Mouse (Mus musculus) lung, postnatal 0 days (tissue): Measurements from ENCODE around the gene Herpud1. TPM values are rescaled to one million over a fixed set of nuclear protein-coding genes. Genes with fewer than 3 reads are reported as not detected.

ENCODE experiments used
- ATAC-seq: fragments of 200-750 bp; cut with Nextera tagmentation; 2 replicates; pipeline ENCODE4 v1.8.0; 2017; ENCODE audit warnings: moderate library complexity
- DNase-seq: peaks from one replicate; pipeline ENCODE4 v3.0.0-alpha.2; 2016; ENCODE audit warnings: low spot score
- H3K27ac ChIP-seq: fragments of 300-500 bp; sonication (generic); 2 replicates; pipeline ENCODE4 v1.5.1; 2014; ENCODE audit warnings: antibody characterized with exemption, mild to moderate bottlenecking, low read length, mixed read lengths
- H3K27me3 ChIP-seq: fragments of 300-500 bp; sonication (generic); replicated peaks from 2 replicates; pipeline ENCODE4 v1.6.1; 2014; ENCODE audit warnings: low read length, mixed read lengths; ENCODE audit not compliant: insufficient read depth
- H3K36me3 ChIP-seq: fragments of 300-500 bp; sonication (generic); 2 replicates; pipeline ENCODE4 v1.6.1; 2014; ENCODE audit warnings: low read length, mixed read lengths; ENCODE audit not compliant: insufficient read depth
- H3K4me1 ChIP-seq: fragments of 300-500 bp; sonication (generic); 2 replicates; pipeline ENCODE4 v1.6.1; 2014; ENCODE audit warnings: antibody characterized with exemption, low read depth, low read length, mixed read lengths; ENCODE audit not compliant: insufficient read depth
- H3K4me2 ChIP-seq: fragments of 300-500 bp; sonication (generic); replicated peaks from 2 replicates; pipeline ENCODE4 v1.6.1; 2014; ENCODE audit warnings: low read depth, mild to moderate bottlenecking, low read length, moderate library complexity, mixed read lengths
- H3K4me3 ChIP-seq: fragments of 300-500 bp; sonication (generic); 2 replicates; pipeline ENCODE4 v1.5.1; 2014; ENCODE audit warnings: low read depth, low read length
- H3K9ac ChIP-seq: fragments of 300-500 bp; sonication (generic); replicated peaks from 2 replicates; pipeline ENCODE4 v1.6.1; 2014; ENCODE audit warnings: low read depth, mild to moderate bottlenecking
- H3K9me3 ChIP-seq: fragments of 300-500 bp; sonication (generic); 2 replicates; pipeline ENCODE4 v1.6.1; 2016; ENCODE audit warnings: low read length, mixed read lengths
- CTCF ChIP-seq: IDR thresholded peaks from 2 replicates; pipeline ENCODE4 v1.5.1; 2016; ENCODE audit warnings: antibody characterized with exemption, mild to moderate bottlenecking
- EP300 ChIP-seq: IDR thresholded peaks from 2 replicates; pipeline ENCODE4 v1.6.1; 2016; ENCODE audit warnings: antibody characterized with exemption, mild to moderate bottlenecking, control low read depth
- WGBS: fragments of 180-500 bp; shearing (Covaris S2); extraction: QIAGEN DNeasy Blood & Tissue Kit; methylation state at CpG from one replicate; pipeline ENCODE4 v1.1.7; 2014; 5-methylcytosine and 5-hydroxymethylcytosine counted together
- polyA plus RNA-seq: library from polyadenylated mRNA; unstranded; fragments of >200 nt; fragmentation: Nextera tagmentation; extraction: Ambion mirVana; gene quantifications from 2 replicates; pipeline ENCODE4 v1.2.1, GENCODE M21; 2015

Gene Herpud1
- polyA plus RNA-seq, 1 experiment from 2014 or later = 217 TPM

DNA sequence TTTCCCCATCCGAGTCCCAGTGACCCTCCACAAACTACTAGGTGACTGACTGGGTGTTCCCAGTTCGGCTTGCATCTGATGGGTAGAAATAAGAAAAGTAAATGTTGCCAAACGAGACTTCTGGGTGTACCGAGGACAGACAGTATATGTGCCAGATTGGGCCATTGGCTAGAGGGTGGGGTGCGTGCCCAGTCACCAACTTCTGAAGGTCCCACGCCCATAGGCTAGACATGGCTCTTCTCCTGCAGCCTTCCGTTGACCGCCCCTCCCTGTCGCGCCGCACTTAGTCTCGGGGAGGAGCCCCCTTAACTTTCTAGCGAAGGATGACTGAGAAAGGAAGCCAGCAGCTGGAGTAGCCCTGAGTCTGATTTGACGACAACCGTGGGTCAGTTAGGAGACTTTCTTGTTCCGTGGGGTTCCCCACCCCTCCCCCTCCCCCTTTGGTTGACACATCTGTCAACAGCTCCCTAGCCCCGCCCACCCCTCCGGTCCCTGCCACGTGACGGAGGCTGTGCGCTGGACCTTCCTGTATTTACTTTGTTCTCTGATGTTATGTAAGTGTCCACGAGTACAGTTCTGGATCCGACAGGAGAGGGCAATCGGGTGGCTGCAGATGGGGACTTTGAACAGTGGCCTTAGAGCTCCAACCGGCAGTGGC, 918 bp downstream of the Herpud1 start:
- peak; percentile 31; the same call in 1 of the 2 replicates for TF ChIP-seq CTCF
- TF ChIP-seq EP300 = peak; percentile 51; the same call in 1 of the 2 replicates

DNA sequence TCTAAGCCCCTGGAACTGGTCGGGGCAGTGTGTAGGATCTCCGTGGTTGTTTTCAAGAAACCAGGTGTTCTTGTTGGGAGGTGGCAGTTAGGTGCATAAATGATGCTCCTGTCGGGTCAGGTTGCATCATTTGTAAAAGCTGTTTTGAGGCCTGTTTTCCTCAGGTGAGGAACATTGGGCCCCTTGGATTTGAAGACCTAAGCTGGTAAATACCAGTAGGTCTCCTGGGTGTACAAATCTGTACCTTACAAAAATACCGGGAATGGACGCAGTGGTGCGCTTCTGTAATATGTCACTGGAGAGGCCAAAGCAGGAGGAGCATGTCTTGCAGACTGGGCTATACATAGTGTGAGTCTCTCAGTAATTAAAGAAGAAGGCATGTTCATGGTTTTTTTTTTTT, 1.5 kb downstream of the Herpud1 start:
- 10% methylated on average over 6 of the region's 6 CpGs for WGBS

More for the DNA sequence above, 918 bp downstream of the Herpud1 start:
- H3K36me3 ChIP-seq = peaks cover 30% of the 10 kb centered on the region
- WGBS = under 1% methylated on average over 25 of the region's 25 CpGs
- peak; percentile 81 for ATAC-seq
- H3K4me1 ChIP-seq = no peaks in the 10 kb centered on the region
- peak overlapping the region; percentile 69 for H3K4me2 ChIP-seq
- H3K27ac ChIP-seq = peak overlapping the region; percentile 99
- peak overlapping the region; percentile 84 for H3K4me3 ChIP-seq
- peak overlapping the region; percentile 98 for H3K9ac ChIP-seq
- H3K9me3 ChIP-seq = no peaks in the 10 kb centered on the region
- H3K27me3 ChIP-seq = no peaks in the 10 kb centered on the region
- DNase-seq = peak; percentile 96

DNA sequence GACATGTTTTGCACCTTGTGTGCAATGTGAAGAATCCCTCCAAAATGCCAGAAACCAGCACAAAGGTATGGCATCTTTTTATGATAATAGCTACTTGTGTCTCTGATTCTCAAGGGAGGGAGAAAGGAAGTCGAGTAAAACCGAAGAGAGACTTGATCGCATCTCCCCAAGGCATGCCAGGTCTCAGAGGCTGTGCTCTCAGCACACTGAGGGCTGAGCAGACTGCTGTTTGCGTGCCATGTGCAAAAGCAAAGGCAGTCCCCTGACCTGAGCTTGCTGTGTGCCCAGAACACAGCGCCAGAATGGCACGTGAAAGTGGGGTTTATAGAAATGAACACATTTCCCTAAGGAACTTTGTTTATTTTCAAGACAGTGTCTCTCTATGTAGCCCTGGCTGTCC, 3.3 kb downstream of the Herpud1 start:
- 87% methylated on average over 6 of the region's 6 CpGs for WGBS
- ATAC-seq = no peak
- Histone ChIP-seq H3K9ac (no peak overlapping the region), H3K4me2 (no peak overlapping the region), H3K4me1 (no peaks in the 10 kb centered on the region), H3K9me3 (no peaks in the 10 kb centered on the region), H3K4me3 (no peak overlapping the region), H3K27ac (no peak overlapping the region), H3K36me3 (peaks cover 49% of the 10 kb centered on the region), H3K27me3 (no peaks in the 10 kb centered on the region)
- TF ChIP-seq EP300 (no peak), CTCF (no peak)
- DNase-seq = no peak

More for the DNA sequence above, 1.5 kb downstream of the Herpud1 start:
- H3K36me3 ChIP-seq = peaks cover 36% of the 10 kb centered on the region
- no peak for DNase-seq
- no peaks in the 10 kb centered on the region for H3K4me1 ChIP-seq
- no peak for ATAC-seq
- peak overlapping the region; percentile 84 for H3K4me3 ChIP-seq
- TF ChIP-seq EP300 (no peak), CTCF (no peak)
- H3K27ac ChIP-seq = peak overlapping the region; percentile 99
- H3K9me3 ChIP-seq = no peaks in the 10 kb centered on the region
- peak overlapping the region; percentile 98 for H3K9ac ChIP-seq
- no peaks in the 10 kb centered on the region for H3K27me3 ChIP-seq
- H3K4me2 ChIP-seq = peak overlapping the region; percentile 69

DNA sequence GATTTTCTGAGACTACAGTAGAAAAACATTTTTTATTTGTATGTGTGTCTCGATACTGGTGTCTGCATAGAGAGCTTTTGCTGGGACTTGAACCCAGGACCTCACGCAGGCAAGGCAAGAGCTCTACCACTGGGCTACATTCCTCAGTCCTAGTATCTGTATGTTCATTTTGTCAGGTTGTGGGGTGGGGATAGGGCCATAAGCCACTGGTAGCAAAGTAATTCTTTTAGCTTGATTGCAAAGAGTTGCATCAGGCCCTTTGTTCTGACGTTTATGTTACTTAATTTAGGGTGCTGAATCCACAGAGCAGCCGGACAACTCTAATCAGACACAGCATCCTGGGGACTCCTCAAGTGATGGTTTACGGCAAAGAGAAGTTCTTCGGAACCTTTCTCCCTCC, 4.2 kb downstream of the Herpud1 start:
- TF ChIP-seq EP300 (no peak), CTCF (no peak)
- Histone ChIP-seq H3K36me3 (peaks cover 58% of the 10 kb centered on the region), H3K9me3 (no peaks in the 10 kb centered on the region), H3K27me3 (no peaks in the 10 kb centered on the region), H3K9ac (no peak overlapping the region), H3K4me1 (no peaks in the 10 kb centered on the region), H3K27ac (no peak overlapping the region), H3K4me3 (no peak overlapping the region), H3K4me2 (no peak overlapping the region)
- WGBS = 90% methylated on average over 6 of the region's 6 CpGs
- DNase-seq (no peak), ATAC-seq (no peak)

DNA sequence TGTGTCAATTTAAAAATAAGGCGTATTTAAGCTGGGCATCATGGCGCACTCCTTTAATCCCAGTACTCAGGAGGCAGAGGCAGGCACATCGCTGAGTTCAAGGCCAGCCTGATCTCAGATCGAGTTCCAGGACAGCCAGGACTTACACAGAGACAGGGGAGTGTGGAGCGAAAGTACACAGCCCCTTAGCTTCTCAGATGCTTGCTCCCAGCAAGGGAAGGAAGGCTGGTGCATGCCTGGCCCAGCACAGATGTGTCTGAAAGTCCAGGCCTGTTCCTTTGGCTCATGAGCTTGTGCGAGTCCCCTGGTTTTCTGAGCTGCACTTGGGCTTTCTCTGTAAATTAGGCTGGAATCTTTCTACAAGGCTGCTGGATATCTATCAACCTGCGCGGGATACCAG, 4.7 kb downstream of the Herpud1 start:
- Histone ChIP-seq H3K4me2 (no peak overlapping the region), H3K4me3 (no peak overlapping the region), H3K4me1 (no peaks in the 10 kb centered on the region), H3K27me3 (no peaks in the 10 kb centered on the region), H3K9ac (no peak overlapping the region), H3K36me3 (peaks cover 63% of the 10 kb centered on the region), H3K27ac (no peak overlapping the region), H3K9me3 (no peaks in the 10 kb centered on the region)
- DNase-seq = no peak
- ATAC-seq = no peak
- 92% methylated on average over 8 of the region's 8 CpGs for WGBS
- TF ChIP-seq EP300 (no peak), CTCF (no peak)

DNA sequence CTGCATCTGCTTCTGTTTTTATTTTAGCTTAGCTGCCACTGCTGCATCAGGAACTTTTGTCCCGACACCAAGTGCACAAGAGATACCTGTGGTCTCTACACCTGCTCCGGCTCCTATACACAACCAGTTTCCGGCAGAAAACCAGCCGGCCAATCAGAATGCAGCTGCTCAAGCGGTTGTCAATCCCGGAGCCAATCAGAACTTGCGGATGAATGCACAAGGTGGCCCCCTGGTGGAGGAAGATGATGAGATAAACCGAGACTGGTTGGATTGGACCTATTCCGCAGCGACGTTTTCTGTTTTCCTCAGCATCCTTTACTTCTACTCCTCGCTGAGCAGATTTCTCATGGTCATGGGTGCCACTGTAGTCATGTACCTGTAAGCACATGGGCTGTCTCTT, 5.9 kb downstream of the Herpud1 start:
- no peak overlapping the region for H3K4me2 ChIP-seq
- ATAC-seq (no peak), DNase-seq (peak; percentile 64)
- TF ChIP-seq EP300 = no peak
- peak; percentile 66 for TF ChIP-seq CTCF
- H3K9me3 ChIP-seq = no peaks in the 10 kb centered on the region
- H3K36me3 ChIP-seq = peaks cover 67% of the 10 kb centered on the region
- H3K4me3 ChIP-seq = no peak overlapping the region
- 85% methylated on average over 12 of the region's 12 CpGs for WGBS
- no peaks in the 10 kb centered on the region for H3K4me1 ChIP-seq
- no peak overlapping the region for H3K27ac ChIP-seq
- H3K27me3 ChIP-seq = no peaks in the 10 kb centered on the region
- no peak overlapping the region for H3K9ac ChIP-seq
